Mouse (Mus musculus) cerebellum, postnatal 25 days (tissue): ENCODE results near the gene Cpsf7.
"Not testable (repeated sequence)": the region's sequence is repeated elsewhere in the genome, so short reads cannot be mapped to it uniquely, and the experiment has no call there.

Source experiments
- DNase-seq, 2 experiments: peaks; one replicate each; pipeline ENCODE4 v3.0.0; 2021; ENCODE audit warnings: mixed read lengths in 2 of 2

Cpsf7 gene

GRCm38 (mm10) chr19:10525106-10525901 lies at the start of gene Cpsf7:
Gene Cpsf7, plus strand, starts transcription at chr19:10525266.
- peak; percentile 91 to 96 for DNase-seq

- DNase-seq, result no peak
Measured at GRCm38 (mm10) chr19:10479541-10479940, 45.5 kb upstream of the Cpsf7 start.

GRCm38 (mm10) chr19:10482703-10483102 lies 42.4 kb upstream of the Cpsf7 start, which contains the start of gene Ppp1r32:
Gene Ppp1r32, minus strand, starts transcription at chr19:10482928.
- DNase-seq, result no peak

DNA sequence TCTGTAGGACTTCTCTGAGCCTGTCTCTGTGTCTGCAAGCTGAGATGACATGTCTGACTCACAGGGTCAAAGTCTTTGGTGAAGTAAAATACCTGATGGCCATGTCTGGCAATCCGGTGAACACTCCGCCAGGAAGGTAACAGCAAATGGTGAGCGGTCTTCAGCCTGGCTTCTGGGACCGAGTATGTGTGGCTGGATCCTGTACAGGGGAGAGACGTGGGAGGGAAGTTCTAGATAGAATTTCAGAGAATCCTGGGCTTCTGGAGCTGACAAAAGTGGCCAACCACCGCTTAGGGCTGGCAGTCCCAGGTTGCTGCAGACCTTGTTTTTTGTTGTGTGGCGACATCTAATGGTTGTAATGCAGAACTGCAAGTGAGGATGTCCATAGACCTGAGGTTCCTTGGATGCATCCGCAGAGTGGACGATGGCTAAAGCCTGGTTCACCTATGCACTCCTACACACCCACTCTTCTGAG lies 38.8 kb upstream of the Cpsf7 start:
- DNase-seq, result peak; percentile 51 to 71

GRCm38 (mm10) chr19:10495670-10496069 lies 29.4 kb upstream of the Cpsf7 start:
- no peak for DNase-seq

GRCm38 (mm10) chr19:10496976-10497375 lies 28.1 kb upstream of the Cpsf7 start:
- DNase-seq, result no peak

GRCm38 (mm10) chr19:10497512-10498160 lies 27.4 kb upstream of the Cpsf7 start:
- no peak for DNase-seq

GRCm38 (mm10) chr19:10500581-10500980 lies 24.5 kb upstream of the Cpsf7 start:
- DNase-seq, result no peak

DNA sequence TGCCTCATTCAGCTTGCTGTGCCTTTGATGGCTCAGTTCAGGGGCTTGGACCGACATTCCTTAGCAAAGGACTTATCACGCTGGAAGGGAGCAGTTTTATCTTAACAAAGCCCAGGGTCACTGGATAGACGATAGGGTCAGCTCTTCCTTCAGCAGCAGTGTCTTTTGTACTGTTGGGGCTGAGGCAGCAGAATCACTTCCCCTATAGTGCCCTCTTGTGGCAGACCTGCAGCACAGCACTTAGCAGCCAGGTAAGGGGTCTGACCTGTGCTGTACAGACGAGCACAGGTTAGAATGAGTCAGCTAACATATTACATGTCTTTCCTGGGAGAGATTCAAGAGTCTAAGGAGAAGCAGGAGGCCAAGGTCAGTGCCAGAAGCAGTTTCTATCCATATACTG lies 22.5 kb upstream of the Cpsf7 start:
- peak; percentile 51 to 64 for DNase-seq

- no peak for DNase-seq
Measured at GRCm38 (mm10) chr19:10510759-10511330, 14.2 kb upstream of the Cpsf7 start.

DNA sequence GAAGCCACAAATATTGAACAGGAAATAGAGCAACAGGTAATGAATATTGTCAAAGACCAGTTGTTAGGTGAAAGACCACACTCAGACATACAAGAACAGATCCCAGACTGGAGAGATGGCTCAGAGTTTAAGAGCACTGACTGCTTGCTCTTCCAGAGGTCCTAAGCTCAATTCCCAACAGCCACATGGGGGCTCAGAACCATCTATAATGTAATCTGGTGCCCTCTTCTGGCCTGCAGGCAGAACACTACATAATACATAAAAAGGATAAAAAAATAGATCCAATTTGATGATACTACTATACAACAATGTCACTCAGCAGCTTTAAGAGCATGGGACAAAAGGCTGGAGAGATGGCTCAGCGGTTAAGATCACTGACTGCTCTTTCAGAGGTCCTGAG lies 4.7 kb upstream of the Cpsf7 start:
- no peak for DNase-seq

- DNase-seq, result no peak
Measured at GRCm38 (mm10) chr19:10521926-10522325, 3.1 kb upstream of the Cpsf7 start.

DNA sequence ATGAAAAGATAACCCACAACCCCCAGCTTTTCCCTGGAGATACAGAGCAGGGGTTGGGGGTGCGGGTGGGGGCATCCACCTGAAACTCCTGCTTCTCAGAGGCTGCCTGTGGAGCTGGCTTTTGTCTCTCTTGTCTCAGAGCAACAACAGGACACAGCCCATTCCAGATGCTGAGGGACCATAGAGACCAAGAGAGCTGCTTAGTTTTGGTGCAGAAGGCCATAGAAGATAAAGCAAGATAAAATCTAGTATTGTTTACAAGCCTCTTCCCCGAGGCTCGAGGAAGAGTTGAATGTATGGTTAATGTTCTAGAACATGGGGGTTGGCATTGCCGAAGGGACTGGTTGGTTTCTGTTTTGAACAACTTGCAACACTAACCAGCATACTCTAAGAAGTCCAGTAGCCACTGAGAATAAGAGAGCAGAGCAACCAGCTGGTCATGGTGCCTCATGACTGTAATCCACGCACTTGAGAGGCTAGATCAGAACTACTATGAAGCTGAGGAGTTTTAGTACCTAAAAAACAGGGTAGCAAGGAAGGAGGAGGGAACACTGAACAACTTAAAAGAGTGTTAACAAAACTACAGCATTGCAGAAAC lies 1.5 kb upstream of the Cpsf7 start:
- DNase-seq, result no peak

DNA sequence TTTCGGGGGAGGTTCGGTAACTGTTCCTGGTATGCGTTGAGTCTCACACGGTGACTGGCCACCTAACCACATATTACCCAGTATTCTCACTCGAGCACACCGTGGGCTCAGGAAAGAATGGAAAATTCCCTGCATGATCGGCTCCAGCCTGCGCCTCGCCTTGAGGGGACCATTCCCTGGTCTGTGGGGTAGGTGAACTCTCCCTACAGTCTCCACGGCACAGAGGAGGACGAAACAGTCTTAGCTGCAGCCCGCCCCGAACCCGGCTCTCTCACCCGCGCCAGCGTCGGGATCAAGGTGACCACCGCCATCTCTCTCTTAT lies 321 bp upstream of the Cpsf7 start:
- DNase-seq, result no peak

GRCm38 (mm10) chr19:10525910-10526309 lies 844 bp downstream of the Cpsf7 start, which contains the start of gene Sdhaf2:
Gene Sdhaf2, minus strand, starts transcription at chr19:10526142.
- peak in 1 of 2 experiments; percentile 53 for DNase-seq

GRCm38 (mm10) chr19:10530082-10530481 lies 5.0 kb downstream of the Cpsf7 start:
- no peak for DNase-seq

DNA sequence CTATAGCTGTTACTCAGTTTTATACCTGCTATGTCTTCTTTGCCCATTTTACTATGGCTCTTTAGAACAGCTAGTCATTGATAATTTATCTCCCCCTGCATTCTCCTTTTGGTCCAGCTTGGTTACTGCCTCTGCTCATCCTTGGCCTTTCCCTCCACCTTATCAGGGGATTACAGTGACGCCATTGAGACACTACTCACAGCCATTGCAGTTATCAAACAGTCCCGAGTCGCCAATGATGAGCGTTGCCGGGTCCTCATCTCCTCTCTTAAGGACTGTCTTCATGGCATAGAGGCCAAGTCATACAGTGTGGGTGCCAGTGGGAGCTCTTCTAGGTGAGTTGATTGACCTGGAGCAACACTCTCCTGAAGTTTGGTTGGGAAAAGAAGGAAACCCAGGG lies 14.4 kb downstream of the Cpsf7 start:
- no peak for DNase-seq

GRCm38 (mm10) chr19:10555624-10556510 lies 30.8 kb downstream of the Cpsf7 start, which contains the start of gene Tmem216:
Gene Tmem216, minus strand, starts transcription at chr19:10556238.
- DNase-seq, result peak; percentile 87 to 91

DNA sequence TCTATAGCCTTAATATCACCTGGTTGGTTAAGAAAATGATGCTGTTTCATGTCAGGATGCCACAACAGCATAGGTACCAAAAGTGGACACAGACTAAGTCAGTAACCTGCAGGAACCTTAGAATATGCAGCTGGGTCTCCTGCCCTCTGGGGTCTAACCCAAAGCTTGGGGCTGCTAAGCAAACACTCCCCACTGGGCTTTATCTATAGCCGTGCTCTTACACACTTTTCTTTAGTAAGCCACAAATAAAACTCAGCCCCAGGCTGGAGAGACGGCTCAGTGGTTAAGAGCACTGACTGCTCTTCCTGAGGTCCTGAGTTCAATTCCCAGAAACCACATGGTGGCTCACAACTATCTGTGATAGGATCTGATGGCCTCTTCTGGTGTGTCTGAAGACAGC lies 31.9 kb downstream of the Cpsf7 start:
- no peak for DNase-seq

DNA sequence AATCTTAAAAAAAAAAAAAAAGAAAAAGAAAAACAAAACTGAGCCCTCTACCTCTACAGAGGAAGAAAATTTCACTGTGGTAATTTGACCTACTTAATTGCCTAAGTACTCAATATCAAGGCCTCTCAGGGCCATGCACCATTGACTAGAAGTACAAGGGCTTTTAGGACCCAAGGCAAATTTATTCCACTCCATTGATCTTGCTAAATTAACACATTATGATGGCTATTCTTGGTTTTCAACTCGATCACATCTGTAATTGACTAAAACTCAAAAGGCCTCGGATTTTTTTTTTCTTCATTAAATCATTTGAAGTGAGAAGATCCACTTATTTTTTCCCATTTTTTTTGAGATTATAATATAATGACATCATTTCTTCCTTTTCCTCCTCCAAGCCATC lies 32.4 kb downstream of the Cpsf7 start:
- no peak for DNase-seq

DNA sequence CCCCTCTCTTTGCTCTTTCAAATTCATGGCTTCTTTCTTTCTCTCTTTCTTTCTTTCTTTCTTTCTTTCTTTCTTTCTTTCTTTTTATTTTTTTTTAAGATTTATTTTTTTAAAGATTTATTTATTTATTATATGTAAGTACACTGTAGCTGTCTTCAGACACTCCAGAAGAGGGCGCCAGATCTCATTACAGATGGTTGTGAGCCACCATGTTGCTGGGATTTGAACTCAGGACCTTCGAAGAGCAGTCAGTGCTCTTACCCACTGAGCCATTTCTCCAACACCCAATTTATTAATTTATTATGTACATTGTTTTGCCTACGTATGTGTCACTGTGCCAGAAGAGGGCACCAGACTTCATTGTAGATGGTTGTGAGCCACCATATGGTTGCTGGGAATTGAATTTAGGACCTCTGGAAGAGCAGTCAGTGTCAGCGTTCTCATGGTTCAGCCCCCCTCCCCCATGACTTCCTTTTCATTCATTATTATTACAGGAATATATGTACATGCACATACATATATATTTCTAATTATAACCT lies 32.8 kb downstream of the Cpsf7 start:
- DNase-seq, result not testable (repeated sequence)

DNA sequence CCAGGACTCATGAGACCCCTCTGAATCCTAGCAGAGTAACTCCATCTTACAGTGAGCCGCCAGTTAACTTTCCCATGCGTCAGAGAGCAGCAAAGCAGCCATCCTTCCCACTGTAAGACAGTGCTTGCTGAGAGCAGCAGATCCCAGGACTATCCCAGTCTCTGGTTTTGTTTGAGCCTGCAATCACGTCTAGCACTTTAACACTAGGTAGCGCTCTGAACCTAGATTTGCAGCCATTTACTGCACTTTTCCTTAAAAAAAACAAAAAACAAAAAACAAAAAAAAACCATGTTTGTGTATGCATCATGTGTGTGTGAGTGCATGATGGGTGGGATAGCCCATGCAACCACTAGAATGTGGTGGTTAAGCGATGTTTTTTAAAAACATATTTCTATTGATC lies 35.0 kb downstream of the Cpsf7 start:
- DNase-seq, result no peak
